Mouse (Mus musculus) CD8-positive naive resting alpha-beta T cell, adult 2 months (primary cell): ENCODE data around the gene Ifitm6.
"Not testable (repeated sequence)": the region's sequence is repeated elsewhere in the genome, so short reads cannot be mapped to it uniquely, and the experiment has no call there.

Source experiments
- DNase-seq, 2 experiments: peaks; one replicate each; pipeline ENCODE4 v3.0.0; 2022; ENCODE audit warnings: low read depth in 2 of 2, low spot score in 2 of 2

Gene Ifitm6

DNA sequence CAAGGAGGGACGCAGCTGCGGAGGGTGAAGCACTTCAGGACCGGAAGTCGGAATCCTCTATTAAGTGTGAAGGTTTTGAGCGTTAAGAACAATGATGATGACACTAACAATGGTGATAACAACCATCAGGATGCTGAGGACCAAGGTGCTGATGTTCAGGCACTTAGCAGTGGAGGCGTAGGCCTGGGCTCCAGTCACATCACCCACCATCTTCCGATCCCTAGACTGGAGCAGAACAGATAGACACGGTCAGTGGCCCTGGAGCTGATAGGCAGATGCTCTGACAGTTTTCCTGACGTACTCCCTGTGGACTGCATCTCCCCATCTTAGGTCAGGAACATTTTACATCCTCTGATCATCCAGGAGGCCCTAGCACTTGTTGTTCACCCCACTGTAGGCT, 8.1 kb downstream of the Ifitm6 start:
- DNase-seq, result no peak

DNA sequence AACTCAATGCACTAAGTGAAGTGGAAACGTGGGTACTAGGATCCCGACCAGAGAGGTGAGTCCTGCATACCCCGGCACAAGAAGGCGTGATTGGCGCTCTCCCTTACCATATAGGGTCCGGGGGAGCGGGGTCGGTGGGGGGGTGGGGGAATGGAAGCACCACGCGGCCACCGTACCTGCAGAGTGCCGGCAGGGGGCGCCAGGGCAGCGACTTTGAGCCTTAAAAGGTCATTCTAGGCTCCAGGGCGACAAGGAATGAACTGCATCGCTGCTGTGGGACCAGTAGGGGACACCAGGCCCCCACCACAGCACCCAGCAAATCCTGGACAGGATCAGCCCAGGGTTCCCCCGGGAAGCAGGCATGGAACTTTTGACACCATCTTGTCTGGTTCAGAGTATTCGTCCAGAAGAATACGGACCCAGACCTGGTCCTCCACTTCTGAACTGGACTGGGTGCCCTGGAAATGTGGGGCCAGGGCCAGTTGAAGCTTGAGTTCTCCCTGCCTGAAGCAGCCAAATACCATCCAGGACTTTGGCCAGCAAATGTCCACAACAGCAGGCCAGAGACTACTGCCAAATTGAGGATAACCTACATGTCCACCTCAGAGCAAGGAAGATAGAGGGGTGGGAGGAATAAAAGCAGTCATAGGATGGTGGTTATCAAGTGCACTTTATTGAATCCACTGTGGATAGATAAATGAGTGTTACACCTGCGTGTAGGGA, 8.6 kb downstream of the Ifitm6 start:
- peak; percentile 66 to 73 for DNase-seq

DNA sequence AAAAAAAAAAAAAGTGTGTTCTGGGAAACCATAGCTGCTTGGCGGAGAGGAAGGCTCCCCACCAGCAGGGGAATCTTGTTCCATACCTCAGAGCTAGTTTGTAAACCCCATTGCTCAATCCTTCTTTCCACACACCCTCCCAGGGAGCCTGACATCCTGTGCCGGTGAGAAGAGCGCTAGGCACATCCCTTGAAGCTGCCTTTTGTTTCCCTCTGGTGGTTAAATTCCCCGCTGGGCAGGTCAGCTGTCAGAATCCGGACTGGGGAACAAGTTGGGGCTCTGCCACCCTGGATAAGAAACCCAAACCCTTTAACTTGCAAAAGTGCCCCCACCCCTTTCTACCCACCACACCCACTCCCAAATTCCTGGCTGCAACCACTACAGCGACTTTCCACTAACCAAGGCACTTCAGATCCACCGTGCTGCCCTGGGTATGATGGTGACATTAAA, 9.4 kb downstream of the Ifitm6 start:
- no peak for DNase-seq

DNA sequence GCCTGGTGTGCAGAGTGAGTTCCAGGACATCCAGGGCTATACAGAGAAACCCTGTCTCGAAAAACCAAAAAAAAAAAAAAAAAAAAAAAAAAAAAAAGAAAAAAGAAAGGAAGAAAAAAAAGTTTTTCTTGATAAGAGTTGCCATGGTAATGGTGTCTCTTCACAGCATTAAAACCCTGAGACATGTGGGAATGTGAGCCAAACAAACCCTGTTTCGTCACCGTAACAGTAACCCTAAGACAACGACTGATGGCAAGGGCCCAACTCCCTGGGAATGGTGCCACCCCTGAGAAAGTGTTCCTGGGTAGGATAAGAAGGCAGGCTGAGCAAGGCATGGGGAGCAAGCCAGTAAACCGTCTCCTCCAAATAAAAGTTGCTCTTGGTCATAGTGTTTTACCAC, 10.8 kb downstream of the Ifitm6 start:
- no peak for DNase-seq

DNA sequence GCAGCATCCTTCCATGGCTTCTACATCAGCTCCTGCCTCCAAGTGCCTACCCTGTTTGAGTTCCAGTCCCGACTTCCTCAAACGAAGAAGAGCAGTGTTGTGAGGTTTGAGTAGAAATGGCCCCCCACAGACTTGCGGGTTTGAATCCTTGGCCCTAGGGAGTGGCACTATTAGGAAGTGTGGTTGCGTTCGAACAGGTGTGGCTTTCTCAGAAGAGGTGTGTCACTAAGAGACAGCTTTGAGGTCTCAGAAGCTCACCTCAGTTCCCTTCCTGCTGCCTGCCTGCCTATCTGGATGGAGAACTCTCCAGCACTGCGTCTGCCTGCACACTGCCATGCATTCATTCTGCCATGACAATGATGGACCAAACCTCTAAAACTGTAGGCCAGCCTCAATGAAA, 11.3 kb downstream of the Ifitm6 start:
- no peak for DNase-seq

DNA sequence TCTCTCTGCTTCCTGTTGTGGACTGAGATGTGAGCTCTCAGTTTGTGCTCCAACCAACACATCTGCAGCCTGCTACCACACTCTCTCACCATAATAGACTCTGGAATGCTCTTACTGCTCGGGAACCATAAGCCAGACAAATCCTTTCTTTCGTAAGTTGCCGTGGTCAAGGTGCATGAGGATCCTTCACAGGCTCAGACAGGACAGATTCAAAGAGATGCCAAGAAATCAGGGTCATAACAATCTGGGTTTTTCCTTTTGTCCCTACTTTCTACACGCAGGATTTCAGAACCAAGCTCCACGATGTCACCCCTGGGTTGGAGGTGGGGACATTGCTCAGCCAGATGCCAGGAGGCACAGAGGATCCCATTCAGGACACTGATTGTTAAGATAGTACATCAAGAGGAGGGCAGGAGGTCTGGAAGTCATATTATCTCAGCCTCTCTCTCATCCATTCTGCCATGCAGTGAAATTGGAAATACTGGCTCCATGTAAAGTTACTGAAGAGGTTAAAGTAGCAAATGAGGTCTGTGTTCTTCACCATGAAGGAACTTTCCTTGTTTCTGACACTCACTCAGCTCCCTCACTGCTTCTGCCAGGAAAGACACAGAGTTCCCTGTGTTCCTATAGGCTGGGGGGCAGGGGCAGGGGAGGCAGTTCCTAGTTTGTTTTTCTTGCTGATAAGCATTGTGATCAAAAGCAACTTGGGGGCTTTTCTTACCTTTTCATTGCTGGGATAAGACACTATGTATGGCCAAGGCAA, 14.3 kb downstream of the Ifitm6 start:
- no peak for DNase-seq

DNA sequence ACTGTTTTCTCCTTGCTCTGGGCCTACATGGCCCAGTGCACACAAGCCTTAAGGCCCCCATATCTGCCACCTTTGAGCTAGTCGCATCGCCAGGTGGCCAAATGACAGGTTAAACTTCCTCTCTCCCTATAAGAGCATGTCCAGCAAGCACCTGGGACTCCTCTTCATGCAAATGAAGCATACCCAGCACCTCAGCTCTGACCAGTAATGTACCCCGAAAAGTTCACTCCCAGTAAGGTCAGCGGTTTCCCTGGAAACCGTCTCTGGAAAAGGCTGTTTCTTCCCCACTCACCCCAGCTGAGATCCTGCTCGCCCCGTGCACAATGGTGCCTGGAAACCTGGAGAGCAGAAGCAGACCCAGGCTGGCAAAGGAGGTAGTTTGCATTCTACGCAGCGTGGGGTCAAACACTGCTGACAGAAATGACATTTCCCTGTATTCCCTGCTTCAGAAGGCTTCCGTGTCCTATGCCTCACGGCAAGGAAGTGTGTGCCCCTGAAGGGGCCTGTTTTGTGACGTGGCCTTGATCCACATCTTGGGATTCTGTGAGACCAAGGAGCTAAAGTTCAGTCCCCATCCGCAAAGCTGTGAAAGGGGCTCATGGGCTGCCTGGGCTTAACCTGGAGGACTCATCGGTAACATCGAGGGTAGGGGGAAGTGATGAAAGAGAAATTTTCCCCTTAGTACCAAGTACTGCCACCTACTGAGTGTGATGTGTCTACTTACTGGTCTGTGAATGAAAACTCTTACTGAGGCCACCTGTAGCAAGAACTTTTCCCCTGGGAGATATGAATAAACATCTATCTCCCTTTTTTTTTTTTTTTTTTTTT, 16.6 kb downstream of the Ifitm6 start:
- no peak for DNase-seq

DNA sequence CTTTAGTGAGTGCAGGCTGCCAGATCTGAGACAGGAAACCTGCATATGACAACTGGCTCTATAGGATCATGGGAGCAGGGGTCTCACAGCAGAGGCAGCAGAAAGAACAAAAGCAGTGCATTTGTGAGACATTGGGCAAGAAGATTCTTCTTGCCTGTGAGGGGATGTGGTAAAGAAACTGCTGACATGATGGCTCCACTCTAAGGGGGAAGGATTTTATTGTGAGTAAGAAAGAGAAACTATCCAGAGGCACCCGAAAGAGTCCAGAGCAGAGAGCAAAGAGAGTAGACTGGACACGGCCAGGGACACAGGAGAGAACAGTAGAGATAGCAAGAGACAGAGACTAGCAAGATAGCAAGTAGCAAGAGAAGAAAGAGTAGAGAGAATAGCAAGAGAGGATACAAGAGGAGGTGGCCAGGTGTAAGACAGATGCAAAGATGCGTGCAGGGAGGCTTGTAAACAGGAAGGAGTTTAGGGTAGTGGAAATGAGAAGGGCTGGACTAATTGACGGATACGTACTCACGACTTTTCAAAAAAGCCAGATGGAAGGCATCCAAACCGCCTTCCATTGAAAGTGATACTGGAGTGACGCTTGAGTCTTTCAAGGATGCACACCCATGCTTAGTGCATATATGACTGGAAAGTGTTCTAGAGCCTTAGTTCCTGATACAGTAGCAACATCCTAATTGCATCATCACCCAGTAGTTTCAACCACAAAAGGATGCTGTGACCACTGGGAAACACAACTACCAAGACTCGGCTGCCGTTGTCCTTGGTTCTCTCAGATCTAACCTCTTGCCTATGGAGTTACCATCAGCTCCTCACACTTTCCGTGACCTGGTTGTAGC, 18.6 kb downstream of the Ifitm6 start:
- DNase-seq, result no peak

DNA sequence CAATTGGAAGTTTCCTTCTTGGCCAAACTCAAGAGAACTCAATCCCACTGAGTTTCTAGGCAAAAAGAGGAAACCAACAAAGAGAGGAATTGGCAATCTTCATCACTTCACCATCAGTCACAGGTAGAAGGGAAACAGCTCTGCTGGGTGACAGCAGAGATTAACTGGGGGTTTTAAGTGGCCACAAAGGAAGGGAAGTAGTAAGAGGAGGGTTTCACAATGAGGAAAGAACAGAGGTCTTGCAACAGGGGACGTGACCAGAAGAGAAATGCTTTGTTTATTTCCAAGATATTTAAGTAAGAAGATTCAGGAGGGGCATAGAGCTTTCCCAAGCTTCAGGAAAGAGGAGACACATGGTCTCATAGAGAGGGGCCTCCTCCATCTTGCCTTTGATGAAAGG, 19.9 kb downstream of the Ifitm6 start:
- no peak for DNase-seq

DNA sequence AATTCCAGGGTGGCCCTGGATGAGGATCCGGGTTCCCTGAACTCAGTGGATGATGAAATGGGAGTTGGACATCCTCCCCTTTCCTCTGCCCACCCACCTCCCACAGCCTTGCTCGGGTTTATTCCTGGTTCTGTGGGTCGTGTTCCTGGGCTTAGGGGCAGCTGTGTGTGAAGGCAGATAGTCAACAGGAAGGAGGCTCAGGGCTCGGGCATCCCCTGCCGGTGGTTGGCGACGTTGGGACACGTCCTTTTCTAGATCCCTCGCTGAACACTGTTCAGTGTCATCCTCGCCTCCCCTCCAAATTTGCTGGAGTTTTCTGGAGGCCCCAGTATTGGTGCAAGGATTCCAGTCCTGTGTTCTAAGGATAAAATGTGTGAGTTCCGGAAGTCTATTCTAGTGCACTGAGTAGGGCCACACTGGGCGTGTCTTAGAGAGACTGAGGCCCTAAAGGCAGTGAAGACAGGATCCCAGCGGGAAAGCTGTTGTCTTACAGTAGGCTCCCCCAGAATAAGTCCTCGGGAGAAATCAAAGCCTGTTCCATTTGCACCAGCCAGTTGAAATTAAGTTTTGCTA, 26.5 kb downstream of the Ifitm6 start:
- DNase-seq, result no peak

DNA sequence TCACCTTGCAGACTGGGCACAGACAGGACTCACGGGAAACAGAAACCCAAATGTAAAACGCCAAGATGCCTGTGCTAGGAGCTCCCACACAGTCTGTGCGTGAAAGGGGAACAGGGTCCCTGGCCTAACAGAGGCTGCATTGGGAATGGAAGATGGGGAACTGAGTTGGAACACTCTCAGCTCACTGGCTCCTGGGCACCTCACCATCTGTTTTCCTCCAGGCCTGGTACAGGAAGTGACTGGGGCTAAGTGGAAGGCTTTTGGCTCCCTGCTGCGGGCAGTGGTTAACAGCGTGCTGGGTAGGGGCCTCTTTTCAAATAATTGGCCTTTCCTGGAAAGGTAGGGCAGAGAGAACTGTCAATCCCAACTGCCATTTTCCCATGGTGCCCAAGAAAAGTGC, 27.1 kb downstream of the Ifitm6 start:
- no peak for DNase-seq

DNA sequence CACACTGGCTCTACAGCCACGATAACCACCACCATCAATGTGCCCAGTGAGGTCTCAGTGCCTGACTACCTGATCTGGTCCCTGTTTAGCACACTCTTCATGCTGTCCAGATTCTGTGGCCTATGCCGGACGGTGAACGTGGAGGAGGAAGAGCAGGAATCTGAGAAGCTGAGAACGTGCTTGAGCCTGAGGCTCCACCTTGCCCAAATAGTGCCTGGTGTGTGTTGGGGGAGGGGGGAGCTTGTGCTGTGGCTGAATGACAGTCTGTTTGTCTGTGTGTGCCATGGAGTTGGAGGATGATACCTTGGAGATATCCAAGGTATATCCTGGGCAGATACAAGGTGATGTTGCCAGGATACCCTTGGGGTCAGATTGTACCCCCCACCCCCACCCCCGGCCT, 27.5 kb downstream of the Ifitm6 start:
- no peak for DNase-seq

DNA sequence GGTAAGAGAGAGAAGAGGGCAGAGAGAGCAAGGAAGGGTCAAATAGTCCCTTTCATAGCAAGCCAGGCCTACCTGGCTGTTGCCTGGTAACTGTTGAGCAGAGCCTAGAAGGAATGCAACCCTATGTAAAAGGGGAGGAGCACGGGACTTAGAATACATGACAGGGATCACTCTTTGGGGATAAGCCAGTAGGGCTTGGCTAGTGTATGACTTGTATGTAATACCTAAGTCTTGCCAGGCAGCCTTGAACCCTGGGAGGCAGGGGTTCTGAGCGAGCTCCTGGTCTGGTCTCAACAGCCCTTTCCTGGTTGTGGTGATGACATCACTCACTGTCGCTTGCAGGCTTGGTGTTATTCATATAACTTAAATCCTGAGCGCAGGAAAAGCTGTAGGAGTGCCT, 28.7 kb downstream of the Ifitm6 start:
- no peak for DNase-seq

DNA sequence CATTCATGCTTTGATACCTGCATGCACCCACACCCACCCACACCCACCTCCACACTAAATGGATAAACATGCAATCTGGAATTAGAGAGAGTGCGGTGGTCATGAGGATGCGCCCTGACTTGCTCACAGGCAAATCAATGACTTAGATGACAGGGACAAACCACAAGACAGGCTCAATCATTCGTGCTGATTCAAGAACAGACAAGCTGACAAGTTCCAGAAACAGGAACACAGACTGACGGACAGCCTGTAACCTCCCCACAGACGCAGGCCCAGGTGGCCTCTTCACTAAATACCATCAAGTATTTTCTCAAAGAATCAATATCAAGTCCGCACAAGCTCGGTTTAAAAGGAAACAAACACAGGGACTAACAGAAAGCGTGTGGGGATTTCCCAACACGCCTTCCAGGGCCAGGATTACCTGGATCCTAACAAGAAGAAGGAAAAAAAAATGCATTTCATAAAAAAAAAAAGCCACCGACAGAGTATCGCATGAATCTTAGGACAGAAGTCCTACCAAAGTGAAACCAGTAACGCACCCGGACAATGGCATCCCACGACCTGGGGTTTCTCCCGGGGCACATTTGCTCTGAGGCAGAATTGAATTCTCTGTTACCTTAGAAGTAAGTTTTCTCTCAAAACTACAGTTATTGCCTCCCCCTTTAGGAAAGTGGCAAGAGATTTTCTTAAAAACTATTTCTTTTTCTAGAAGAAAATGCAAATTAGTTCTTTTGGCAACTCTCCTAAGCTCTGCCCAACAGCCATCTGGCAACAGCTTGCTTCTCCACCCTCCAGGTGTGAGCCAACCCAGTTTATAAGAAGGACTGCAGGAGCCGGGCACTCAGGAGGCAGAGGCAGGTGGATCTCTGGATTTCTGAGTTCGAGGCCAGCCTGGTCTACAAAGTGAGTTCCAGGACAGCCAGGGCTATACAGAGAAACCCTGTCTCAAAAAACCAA, 30.3 kb downstream of the Ifitm6 start:
- no peak for DNase-seq

DNA sequence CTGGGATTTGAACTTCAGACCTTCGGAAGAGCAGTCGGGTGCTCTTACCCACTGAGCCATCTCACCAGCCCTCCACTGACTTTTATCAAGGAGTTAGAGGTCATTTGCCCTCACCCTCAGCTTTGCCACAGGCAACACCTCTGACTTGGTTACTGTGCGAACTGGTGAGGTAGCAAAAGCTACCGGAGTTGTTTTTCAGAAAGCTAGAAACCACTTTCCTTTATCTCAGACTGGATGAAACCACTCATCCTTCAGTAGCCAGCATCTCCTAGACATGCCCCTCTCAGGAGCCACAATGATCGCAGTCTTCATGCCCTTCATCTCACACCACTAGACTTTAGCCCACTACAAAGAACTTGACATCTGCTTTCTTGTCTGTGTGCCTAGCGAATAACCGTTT, 34.8 kb downstream of the Ifitm6 start:
- no peak for DNase-seq

DNA sequence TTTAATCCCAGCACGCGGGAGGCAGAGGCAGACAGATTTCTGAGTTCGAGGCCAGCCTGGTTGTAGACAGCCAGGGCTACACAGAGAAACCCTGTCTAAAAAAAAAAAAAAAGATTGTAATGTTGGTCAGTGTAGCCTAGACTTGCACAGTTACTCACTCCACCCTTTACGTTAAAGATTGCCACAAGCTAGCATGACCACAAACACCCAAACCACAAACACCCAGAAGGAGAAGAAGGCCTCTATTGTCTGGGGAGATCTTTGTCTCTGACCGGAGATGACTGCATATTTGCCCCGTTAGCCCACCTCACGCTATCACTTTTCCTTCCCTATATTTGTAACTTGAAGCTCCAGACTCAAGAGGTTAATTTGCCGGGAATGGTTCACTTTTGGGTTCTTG, 36.0 kb downstream of the Ifitm6 start:
- DNase-seq, result no peak

DNA sequence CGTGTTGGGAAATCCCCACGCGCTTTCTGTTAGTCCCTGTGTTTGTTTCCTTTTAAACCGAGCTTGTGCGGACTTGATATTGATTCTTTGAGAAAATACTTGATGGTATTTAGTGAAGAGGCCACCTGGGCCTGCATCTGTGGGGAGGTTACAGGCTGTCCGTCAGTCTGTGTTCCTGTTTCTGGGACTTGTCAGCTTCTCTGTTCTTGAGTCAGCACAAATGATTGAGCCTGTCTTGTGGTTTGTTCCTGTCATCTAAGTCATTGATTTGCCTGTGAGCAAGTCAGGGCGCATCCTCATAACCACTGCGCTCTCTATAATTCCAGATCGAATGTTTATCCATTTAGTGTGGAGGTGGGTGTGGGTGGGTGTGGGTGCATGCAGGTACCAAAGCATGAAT, 41.0 kb downstream of the Ifitm6 start:
- DNase-seq, result not testable (repeated sequence)

DNA sequence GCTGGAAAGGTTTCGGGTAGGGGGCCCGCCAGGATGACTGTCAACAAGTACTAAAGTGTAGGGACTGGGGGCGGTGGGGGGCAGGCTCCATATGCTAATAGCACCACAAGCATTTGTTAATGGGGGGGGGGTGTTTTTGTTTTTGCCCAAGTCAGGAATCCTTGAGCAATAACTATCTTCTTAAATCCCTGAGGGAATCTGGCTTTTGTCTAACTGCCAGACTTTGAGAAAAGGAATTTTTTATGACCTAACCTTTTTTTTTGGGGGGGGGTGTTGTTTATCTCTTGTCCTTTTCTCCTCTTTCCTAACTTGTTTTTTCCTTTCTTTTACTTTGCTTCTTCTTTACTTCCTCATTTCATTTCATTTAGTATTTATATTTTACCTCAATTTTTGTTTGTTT, 42.3 kb downstream of the Ifitm6 start:
- DNase-seq, result no peak

DNA sequence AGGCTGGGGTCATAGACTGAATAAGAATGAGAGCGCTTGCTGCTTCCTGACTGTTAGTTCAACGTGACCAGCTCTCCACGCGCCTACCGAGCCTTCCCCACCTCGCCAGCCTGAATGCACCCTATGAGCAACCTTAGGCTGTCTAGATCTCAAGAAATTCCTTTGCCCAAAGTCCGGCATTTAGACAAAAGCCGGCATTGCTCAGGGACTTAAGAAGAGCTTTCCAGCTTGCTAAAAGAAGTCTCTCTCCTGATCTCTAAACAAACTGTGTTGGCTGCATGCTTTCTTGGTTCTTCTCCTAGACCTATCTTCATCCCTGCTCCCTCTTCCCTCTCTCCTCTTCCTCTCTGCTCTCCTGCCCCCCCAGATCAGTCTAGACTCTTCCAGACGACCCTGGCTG, 42.8 kb downstream of the Ifitm6 start:
- no peak for DNase-seq
